Mouse (Mus musculus): Measurements from ENCODE around the gene Mpv17l2. TPM values are rescaled to one million over a fixed set of nuclear protein-coding genes. Genes with fewer than 3 reads are reported as not detected.
A peak's percentile ranks its signal among the peaks of the same experiment; 100 is the strongest.

Gene Mpv17l2
- polyA plus RNA-seq, 1 experiment from 2014 or later: 44.0 TPM

- no peaks in the 10 kb centered on the region for H3K9me3 ChIP-seq (replicated peaks; ENCODE audit: control insufficient read depth, low read length)
- peaks cover 21% of the 10 kb centered on the region for H3K4me1 ChIP-seq (ENCODE audit: control insufficient read depth, insufficient read depth, low read length)
- ATAC-seq (replicated peaks; ENCODE audit: extremely low read depth, insufficient read depth, low FRiP score): no peak
- H3K27me3 ChIP-seq (ENCODE audit: control insufficient read depth, insufficient read depth, low read length): peaks cover 36% of the 10 kb centered on the region
- no peak overlapping the region for H3K9ac ChIP-seq (ENCODE audit: low read length)
- H3K4me3 ChIP-seq (ENCODE audit: low read length): no peak overlapping the region
- H3K36me3 ChIP-seq (ENCODE audit: control insufficient read depth, insufficient read depth): no peaks in the 10 kb centered on the region
- 77% methylated on average over 13 of the region's 13 CpGs for WGBS
- H3K27ac ChIP-seq (ENCODE audit: low read length): no peak overlapping the region
- no peak overlapping the region for H3K4me2 ChIP-seq (ENCODE audit: low read depth, low read length)
Observed at GRCm38 (mm10) chr8:70750128-70750680, 10.5 kb downstream of the Mpv17l2 start.

- Histone ChIP-seq H3K36me3 (ENCODE audit: control insufficient read depth, insufficient read depth) (no peaks in the 10 kb centered on the region), H3K9me3 (replicated peaks; ENCODE audit: control insufficient read depth, low read length) (no peaks in the 10 kb centered on the region), H3K4me2 (ENCODE audit: low read depth, low read length) (no peak overlapping the region), H3K9ac (ENCODE audit: low read length) (no peak overlapping the region), H3K4me1 (ENCODE audit: control insufficient read depth, insufficient read depth, low read length) (peaks cover 20% of the 10 kb centered on the region), H3K27ac (ENCODE audit: low read length) (no peak overlapping the region), H3K4me3 (ENCODE audit: low read length) (no peak overlapping the region), H3K27me3 (ENCODE audit: control insufficient read depth, insufficient read depth, low read length) (peaks cover 45% of the 10 kb centered on the region)
- ATAC-seq (replicated peaks; ENCODE audit: extremely low read depth, insufficient read depth, low FRiP score): no peak
- 72% methylated on average over 19 of the region's 19 CpGs for WGBS
Observed at GRCm38 (mm10) chr8:70749097-70749674, 11.6 kb downstream of the Mpv17l2 start.

GRCm38 (mm10) chr8:70748246-70749096 lies 12.3 kb downstream of the Mpv17l2 start:
- H3K4me3 ChIP-seq (ENCODE audit: low read length): no peak overlapping the region
- ATAC-seq (replicated peaks; ENCODE audit: extremely low read depth, insufficient read depth, low FRiP score): no peak
- H3K9ac ChIP-seq (ENCODE audit: low read length): no peak overlapping the region
- peaks cover 20% of the 10 kb centered on the region for H3K4me1 ChIP-seq (ENCODE audit: control insufficient read depth, insufficient read depth, low read length)
- H3K27me3 ChIP-seq (ENCODE audit: control insufficient read depth, insufficient read depth, low read length): peaks cover 52% of the 10 kb centered on the region
- H3K4me2 ChIP-seq (ENCODE audit: low read depth, low read length): no peak overlapping the region
- H3K9me3 ChIP-seq (replicated peaks; ENCODE audit: control insufficient read depth, low read length): no peaks in the 10 kb centered on the region
- H3K36me3 ChIP-seq (ENCODE audit: control insufficient read depth, insufficient read depth): no peaks in the 10 kb centered on the region
- no peak overlapping the region for H3K27ac ChIP-seq (ENCODE audit: low read length)
- 79% methylated on average over 23 of the region's 23 CpGs for WGBS

GRCm38 (mm10) chr8:70747211-70747890 lies 13.4 kb downstream of the Mpv17l2 start:
- no peak overlapping the region for H3K27ac ChIP-seq (ENCODE audit: low read length)
- H3K9me3 ChIP-seq (replicated peaks; ENCODE audit: control insufficient read depth, low read length): no peaks in the 10 kb centered on the region
- no peak overlapping the region for H3K9ac ChIP-seq (ENCODE audit: low read length)
- no peaks in the 10 kb centered on the region for H3K36me3 ChIP-seq (ENCODE audit: control insufficient read depth, insufficient read depth)
- no peak overlapping the region for H3K4me3 ChIP-seq (ENCODE audit: low read length)
- peaks cover 18% of the 10 kb centered on the region for H3K4me1 ChIP-seq (ENCODE audit: control insufficient read depth, insufficient read depth, low read length)
- no peak for ATAC-seq (replicated peaks; ENCODE audit: extremely low read depth, insufficient read depth, low FRiP score)
- H3K27me3 ChIP-seq (ENCODE audit: control insufficient read depth, insufficient read depth, low read length): peaks cover 63% of the 10 kb centered on the region
- H3K4me2 ChIP-seq (ENCODE audit: low read depth, low read length): no peak overlapping the region
- WGBS: 79% methylated on average over 18 of the region's 18 CpGs

- ATAC-seq (replicated peaks; ENCODE audit: extremely low read depth, insufficient read depth, low FRiP score): no peak
- no peak overlapping the region for H3K4me3 ChIP-seq (ENCODE audit: low read length)
- H3K4me1 ChIP-seq (ENCODE audit: control insufficient read depth, insufficient read depth, low read length): peaks cover 20% of the 10 kb centered on the region
- 53% methylated on average over 9 of the region's 9 CpGs for WGBS
- H3K27me3 ChIP-seq (ENCODE audit: control insufficient read depth, insufficient read depth, low read length): peaks cover 68% of the 10 kb centered on the region
- H3K27ac ChIP-seq (ENCODE audit: low read length): no peak overlapping the region
- H3K9ac ChIP-seq (ENCODE audit: low read length): no peak overlapping the region
- H3K36me3 ChIP-seq (ENCODE audit: control insufficient read depth, insufficient read depth): no peaks in the 10 kb centered on the region
- no peaks in the 10 kb centered on the region for H3K9me3 ChIP-seq (replicated peaks; ENCODE audit: control insufficient read depth, low read length)
- H3K4me2 ChIP-seq (ENCODE audit: low read depth, low read length): no peak overlapping the region
Observed at GRCm38 (mm10) chr8:70746676-70747075, 14.1 kb downstream of the Mpv17l2 start.

GRCm38 (mm10) chr8:70745691-70746220 lies 15.0 kb downstream of the Mpv17l2 start:
- Histone ChIP-seq H3K4me2 (ENCODE audit: low read depth, low read length) (no peak overlapping the region), H3K9ac (ENCODE audit: low read length) (no peak overlapping the region), H3K4me3 (ENCODE audit: low read length) (no peak overlapping the region), H3K36me3 (ENCODE audit: control insufficient read depth, insufficient read depth) (no peaks in the 10 kb centered on the region), H3K9me3 (replicated peaks; ENCODE audit: control insufficient read depth, low read length) (no peaks in the 10 kb centered on the region), H3K27ac (ENCODE audit: low read length) (no peak overlapping the region), H3K27me3 (ENCODE audit: control insufficient read depth, insufficient read depth, low read length) (peaks cover 71% of the 10 kb centered on the region), H3K4me1 (ENCODE audit: control insufficient read depth, insufficient read depth, low read length) (peaks cover 20% of the 10 kb centered on the region)
- 57% methylated on average over 19 of the region's 19 CpGs for WGBS
- no peak for ATAC-seq (replicated peaks; ENCODE audit: extremely low read depth, insufficient read depth, low FRiP score)

GRCm38 (mm10) chr8:70744806-70745205 lies 15.9 kb downstream of the Mpv17l2 start:
- peaks cover 72% of the 10 kb centered on the region for H3K27me3 ChIP-seq (ENCODE audit: control insufficient read depth, insufficient read depth, low read length)
- 48% methylated on average over 11 of the region's 11 CpGs for WGBS

GRCm38 (mm10) chr8:70743656-70744590 lies 16.8 kb downstream of the Mpv17l2 start:
- Histone ChIP-seq H3K4me2 (ENCODE audit: low read depth, low read length) (peak overlapping the region; percentile 64), H3K27me3 (ENCODE audit: control insufficient read depth, insufficient read depth, low read length) (peaks cover 66% of the 10 kb centered on the region), H3K4me1 (ENCODE audit: control insufficient read depth, insufficient read depth, low read length) (peaks cover 20% of the 10 kb centered on the region), H3K27ac (ENCODE audit: low read length) (no peak overlapping the region), H3K9ac (ENCODE audit: low read length) (peak overlapping the region; percentile 24; the same call in 1 of the 2 replicates), H3K9me3 (replicated peaks; ENCODE audit: control insufficient read depth, low read length) (no peaks in the 10 kb centered on the region), H3K36me3 (ENCODE audit: control insufficient read depth, insufficient read depth) (no peaks in the 10 kb centered on the region), H3K4me3 (ENCODE audit: low read length) (peak overlapping the region; percentile 44)
- 4% methylated on average over 48 of the region's 48 CpGs for WGBS
- ATAC-seq (replicated peaks; ENCODE audit: extremely low read depth, insufficient read depth, low FRiP score): no peak

More at GRCm38 (mm10) chr8:70744806-70745205, 15.9 kb downstream of the Mpv17l2 start:
- no peak for ATAC-seq (replicated peaks; ENCODE audit: extremely low read depth, insufficient read depth, low FRiP score)
- no peak overlapping the region; the same call in 1 of the 2 replicates for H3K4me3 ChIP-seq (ENCODE audit: low read length)
- H3K9me3 ChIP-seq (replicated peaks; ENCODE audit: control insufficient read depth, low read length): no peaks in the 10 kb centered on the region
- H3K36me3 ChIP-seq (ENCODE audit: control insufficient read depth, insufficient read depth): no peaks in the 10 kb centered on the region
- no peak overlapping the region for H3K27ac ChIP-seq (ENCODE audit: low read length)
- peaks cover 20% of the 10 kb centered on the region for H3K4me1 ChIP-seq (ENCODE audit: control insufficient read depth, insufficient read depth, low read length)
- no peak overlapping the region for H3K9ac ChIP-seq (ENCODE audit: low read length)
- H3K4me2 ChIP-seq (ENCODE audit: low read depth, low read length): no peak overlapping the region

All from heart, embryonic 16.5 days (tissue).